Mouse (Mus musculus) MEL (cell line): ENCODE results near the gene Pde1a.

ENCODE experiments used
- BHLHE40 ChIP-seq: IDR thresholded peaks from 2 replicates; pipeline ENCODE4 v1.6.1; 2012; ENCODE audit warnings: low read depth, mild to moderate bottlenecking, inconsistent platforms, low read length, improper control_type of control experiment, borderline replicate concordance
- CHD1 ChIP-seq: IDR thresholded peaks from 2 replicates; pipeline ENCODE4 v1.6.1; 2012; ENCODE audit warnings: low read depth, mild to moderate bottlenecking, inconsistent platforms, low read length, improper control_type of control experiment
- CTCF ChIP-seq, 3 experiments: IDR thresholded peaks in 2 of 3; conservative IDR thresholded peaks in 1 of 3; 2 replicates each; pipeline ENCODE4 v1.5.1; 2011 to 2012; ENCODE audit warnings: low read length in 3 of 3, low read depth in 2 of 3, mild to moderate bottlenecking in 2 of 3, improper control_type of control experiment in 1 of 3, inconsistent platforms in 1 of 3, mixed read lengths in 1 of 3, moderate library complexity in 1 of 3; ENCODE audit not compliant: control insufficient read depth in 1 of 3, insufficient read depth in 1 of 3, poor library complexity in 1 of 3, severe bottlenecking in 1 of 3
- EP300 ChIP-seq, 2 experiments: IDR thresholded peaks; 2 replicates each; pipeline ENCODE4 v1.6.1; 2011; ENCODE audit warnings: improper control_type of control experiment in 2 of 2, low read length in 2 of 2, low read depth in 1 of 2, mild to moderate bottlenecking in 1 of 2
- JUND ChIP-seq: IDR thresholded peaks from 2 replicates; pipeline ENCODE4 v1.6.1; 2011; ENCODE audit warnings: low read depth, mild to moderate bottlenecking, improper control_type of control experiment, low read length
- MAX ChIP-seq: IDR thresholded peaks from 2 replicates; pipeline ENCODE4 v1.6.1; 2011; ENCODE audit warnings: low read length, improper control_type of control experiment
- MYC ChIP-seq: IDR thresholded peaks from 2 replicates; pipeline ENCODE4 v1.6.1; 2011; ENCODE audit warnings: low read depth, mild to moderate bottlenecking, low read length, improper control_type of control experiment, moderate library complexity
- POLR2A ChIP-seq, 2 experiments: IDR thresholded peaks; 2 replicates each; pipeline ENCODE4 v1.6.1; 2011 to 2012; ENCODE audit warnings: low read length in 2 of 2, mild to moderate bottlenecking in 2 of 2, control low read depth in 1 of 2, improper control_type of control experiment in 1 of 2, low read depth in 1 of 2, moderate library complexity in 1 of 2; ENCODE audit not compliant: control insufficient read depth in 1 of 2, insufficient read depth in 1 of 2, poor library complexity in 1 of 2
- TAL1 ChIP-seq: IDR thresholded peaks from 2 replicates; pipeline ENCODE4 v1.6.1; 2012; ENCODE audit warnings: mild to moderate bottlenecking, inconsistent platforms, low read length, moderate library complexity, mixed read lengths
- TCF12 ChIP-seq: IDR thresholded peaks from 2 replicates; pipeline ENCODE4 v1.6.1; 2014; ENCODE audit warnings: low read depth, mild to moderate bottlenecking, inconsistent platforms, low read length, improper control_type of control experiment, moderate library complexity
- USF1 ChIP-seq: IDR thresholded peaks from 2 replicates; pipeline ENCODE4 v1.6.1; 2014; ENCODE audit warnings: low read depth, mild to moderate bottlenecking, inconsistent platforms, low read length, improper control_type of control experiment, moderate library complexity
- USF2 ChIP-seq, 2 experiments: IDR thresholded peaks; 2 replicates each; pipeline ENCODE4 v1.6.1; 2011 to 2012; ENCODE audit warnings: improper control_type of control experiment in 2 of 2, low read length in 2 of 2, borderline replicate concordance in 1 of 2, inconsistent platforms in 1 of 2, low read depth in 1 of 2, mild to moderate bottlenecking in 1 of 2; ENCODE audit not compliant: insufficient read depth in 1 of 2

DNA sequence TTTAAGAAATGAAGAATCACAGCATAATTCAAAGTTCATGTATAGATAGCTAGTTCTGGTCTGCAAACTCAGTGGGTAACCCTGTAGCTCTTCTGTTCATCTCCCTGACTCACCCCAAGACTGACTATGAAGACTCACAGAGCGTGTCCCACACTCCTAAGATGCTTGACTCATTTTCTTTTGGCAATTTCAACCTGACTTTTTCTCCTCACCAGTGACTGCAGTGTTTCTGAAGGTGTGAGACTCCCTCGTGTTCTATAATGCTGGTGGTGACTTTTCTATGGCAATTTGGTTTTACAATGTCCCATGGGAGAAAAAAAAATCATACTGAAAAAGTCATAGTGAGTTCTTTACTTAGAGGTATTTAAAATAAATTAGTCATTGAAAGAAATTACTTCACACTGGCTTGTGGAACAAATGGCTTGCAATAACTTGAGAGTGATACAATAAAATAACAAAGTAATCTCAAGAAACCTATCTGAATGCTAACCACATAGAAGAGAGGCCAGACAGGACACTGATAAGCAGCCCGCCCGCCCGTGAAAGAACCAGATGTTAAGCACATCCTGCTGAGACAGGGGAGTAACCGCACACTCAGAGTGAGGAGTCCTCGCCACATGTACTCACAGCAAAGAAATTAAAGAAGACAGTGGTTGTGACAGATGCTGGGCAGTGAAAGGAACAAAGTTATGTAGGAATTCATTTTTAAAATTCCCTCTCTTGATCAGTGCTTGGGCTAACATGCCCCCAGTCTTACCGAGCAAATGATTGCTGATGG, 183.2 kb downstream of the Pde1a start:
- TF ChIP-seq USF2 (IDR thresholded peaks at IDR 0.05; ENCODE audit: borderline replicate concordance in 1 of 2, insufficient read depth in 1 of 2, low read depth in 1 of 2, low read length in 2 of 2): no peak
- no peak for TF ChIP-seq CHD1
- no peak for TF ChIP-seq POLR2A (IDR thresholded peaks at IDR 0.05; ENCODE audit: control insufficient read depth in 1 of 2, insufficient read depth in 1 of 2, low read depth in 1 of 2, low read length in 2 of 2, poor library complexity in 1 of 2)
- TF ChIP-seq JUND: no peak
- no peak for TF ChIP-seq MYC
- no peak for TF ChIP-seq TAL1
- TF ChIP-seq TCF12: no peak
- TF ChIP-seq USF1: no peak
- no peak for TF ChIP-seq CTCF (IDR thresholded peaks at IDR 0.05 in 2 of 3, conservative IDR thresholded peaks at IDR 0.05 in 1 of 3; ENCODE audit: control insufficient read depth in 1 of 3, insufficient read depth in 1 of 3, low read depth in 2 of 3, low read length in 3 of 3, poor library complexity in 1 of 3, severe bottlenecking in 1 of 3)
- no peak for TF ChIP-seq EP300 (IDR thresholded peaks at IDR 0.05; ENCODE audit: low read depth in 1 of 2, low read length in 2 of 2)
- TF ChIP-seq BHLHE40: no peak
- no peak for TF ChIP-seq MAX
